Mouse (Mus musculus) neutrophil, adult 5-6 weeks (primary cell): ENCODE results near the gene Srsf4. TPM values are rescaled to one million over a fixed set of nuclear protein-coding genes. Genes with fewer than 3 reads are reported as not detected.

Experiments used
- ATAC-seq: fragments of 151-379, 151-347 bp; 2 replicates; pipeline ENCODE4 v1.8.0; 2017; ENCODE audit warnings: mild to moderate bottlenecking, moderate TSS enrichment; ENCODE audit not compliant: insufficient number of reproducible peaks, poor library complexity, low FRiP score, severe bottlenecking; ENCODE audit errors: extremely low read depth
- total RNA-seq: library from RNA; stranded (forward); fragments of 200-1000 nt; gene quantifications from 2 replicates; pipeline ENCODE4 v1.2.3, GENCODE M21; 2017

The Srsf4 gene
- 65.4 and 66.6 TPM in 2 replicates for total RNA-seq

DNA sequence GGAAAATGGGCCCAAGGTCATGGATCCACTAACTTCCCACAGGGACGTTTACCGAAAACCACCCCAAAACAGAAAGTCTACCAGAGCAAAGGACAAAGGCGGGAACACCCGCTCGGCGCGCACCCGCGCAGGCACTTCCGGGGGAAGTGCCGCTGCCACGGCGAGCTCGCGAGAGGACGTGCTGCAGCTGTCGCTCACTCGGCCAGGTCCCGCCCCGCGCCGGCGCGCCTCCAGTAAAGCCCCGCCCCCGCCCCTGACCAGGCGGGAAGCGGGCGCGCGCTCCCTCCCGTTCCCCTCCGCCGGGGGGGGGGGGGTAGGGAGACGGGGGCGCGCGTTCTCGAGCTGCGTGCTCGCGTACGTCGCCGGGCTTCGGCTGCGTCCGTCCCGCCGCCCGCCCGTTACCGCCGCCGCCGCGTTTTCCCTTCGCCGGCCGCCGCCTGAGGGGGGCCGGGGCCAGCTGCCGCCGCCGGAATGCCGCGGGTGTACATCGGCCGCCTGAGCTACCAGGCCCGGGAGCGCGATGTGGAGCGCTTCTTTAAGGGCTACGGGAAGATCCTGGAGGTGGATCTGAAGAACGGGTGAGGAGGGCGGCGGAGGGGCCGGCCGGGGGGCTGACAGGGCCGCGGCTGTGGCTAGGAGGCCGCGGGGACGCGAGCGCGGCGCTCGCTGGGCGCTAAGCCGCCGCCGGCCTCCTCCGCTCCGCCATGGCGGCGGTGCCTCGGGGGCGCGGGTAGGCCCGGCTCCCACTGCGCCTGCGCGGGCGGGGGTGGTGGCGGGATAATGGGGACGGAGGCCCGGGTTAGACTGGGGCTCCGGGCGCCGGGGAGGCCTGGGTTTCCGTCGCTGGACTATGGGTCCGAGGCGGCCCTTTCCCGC lies at the start of gene Srsf4:
TSS of gene Srsf4 (plus strand) at position 325 of the 876 bp plus-strand sequence.
- peak; percentile 93 for ATAC-seq

DNA sequence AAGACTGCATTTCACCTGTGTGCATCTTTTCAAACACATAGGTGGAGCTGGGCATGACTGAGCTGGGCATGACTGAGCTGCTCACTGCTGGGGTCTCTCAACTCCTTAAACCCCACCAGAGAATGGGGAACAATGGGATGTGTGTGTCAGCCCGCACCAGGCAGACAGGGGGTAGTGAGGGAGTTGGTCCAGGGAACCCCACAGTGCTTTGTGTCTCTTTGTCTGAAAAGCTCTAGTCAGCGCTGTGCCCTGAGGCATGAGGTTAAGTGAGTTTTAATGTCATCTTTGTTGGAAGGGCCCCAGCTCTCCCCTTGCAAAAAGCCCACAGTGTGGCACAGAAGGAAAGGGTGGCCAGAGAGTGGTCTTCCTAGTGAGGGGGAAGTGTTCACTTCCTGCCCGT lies 48.5 kb upstream of the Srsf4 start:
- no peak for ATAC-seq

DNA sequence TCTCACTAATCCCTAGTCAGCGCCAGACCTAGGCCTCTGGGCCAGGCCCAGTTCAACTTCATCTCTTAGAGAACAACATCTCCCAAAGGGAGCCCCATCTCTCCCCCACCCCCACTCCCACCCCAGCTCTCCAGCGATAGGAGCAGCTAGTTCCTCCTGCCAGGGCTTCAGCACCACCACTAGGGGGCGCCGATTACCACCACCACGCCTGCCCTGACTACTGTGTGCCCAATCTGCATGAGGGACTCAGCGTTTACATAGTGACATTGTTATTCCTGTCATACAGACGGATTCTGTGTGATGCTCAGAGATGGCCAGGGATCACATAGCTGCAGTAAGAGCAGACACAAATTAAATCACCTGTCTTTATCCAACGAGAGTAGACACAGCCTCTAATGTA lies 47.6 kb upstream of the Srsf4 start:
- peak; percentile 36; the same call in 1 of the 2 replicates for ATAC-seq

DNA sequence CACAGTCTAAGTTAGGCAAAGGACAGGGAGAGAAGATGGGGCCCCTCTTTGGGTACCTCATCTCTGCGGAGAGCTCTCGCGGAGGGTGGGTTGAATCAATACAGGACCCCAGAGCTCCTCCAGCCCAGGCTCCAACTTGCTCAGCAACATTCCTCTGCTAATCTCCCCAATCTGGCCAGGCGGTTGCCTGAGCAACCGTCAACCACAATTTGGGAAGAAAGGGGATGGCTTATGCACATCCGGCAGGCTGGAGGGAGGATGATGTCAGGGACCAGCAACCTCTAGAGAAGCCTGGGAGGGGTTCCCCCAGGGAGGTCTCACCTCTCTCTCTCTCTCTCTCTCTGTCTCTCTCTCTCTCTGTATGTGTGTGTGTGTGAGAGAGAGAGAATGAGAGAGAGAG lies 46.5 kb upstream of the Srsf4 start:
- no peak for ATAC-seq

DNA sequence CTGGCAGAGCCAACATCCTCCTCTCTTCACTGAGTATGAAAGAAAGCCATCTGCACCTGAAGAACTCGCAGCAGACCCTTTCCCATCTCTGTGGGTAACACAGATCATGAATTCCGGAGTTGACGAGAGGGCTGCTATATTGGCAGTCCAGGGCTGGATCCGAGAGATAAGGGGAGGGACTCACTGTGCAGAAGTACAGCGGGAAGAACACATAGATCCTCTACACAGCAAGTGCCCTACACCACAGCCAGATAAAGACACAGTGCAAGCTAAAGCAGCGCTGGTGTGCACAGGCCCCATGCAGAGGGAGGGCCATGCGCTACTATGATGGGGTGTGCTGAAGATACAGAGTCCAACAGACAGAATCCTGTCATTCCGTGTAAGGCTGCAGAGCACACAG lies 44.3 kb upstream of the Srsf4 start:
- ATAC-seq: no peak

DNA sequence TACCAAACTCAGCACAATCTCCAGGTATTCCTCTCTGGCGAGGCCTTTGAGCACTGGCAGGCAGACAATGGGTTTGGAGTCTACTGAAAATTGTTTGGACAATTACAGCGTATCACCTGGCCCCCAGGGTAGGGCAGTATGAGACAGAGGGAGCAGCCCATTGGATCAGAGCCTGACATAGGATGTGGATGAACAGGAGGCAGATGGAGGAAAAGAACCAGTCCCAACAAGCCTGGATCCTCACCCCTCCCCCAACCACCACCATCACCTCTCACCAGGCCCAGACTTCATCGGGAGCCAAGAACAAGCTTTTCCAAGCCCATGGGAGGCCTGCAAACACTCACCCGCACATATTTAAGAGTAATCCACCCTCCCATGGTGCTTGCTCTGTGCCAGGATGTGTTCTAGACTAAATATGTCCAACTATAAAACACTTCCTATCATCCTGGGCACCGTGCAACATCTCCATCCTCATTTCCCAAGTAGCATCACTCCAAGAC lies 41.8 kb upstream of the Srsf4 start:
- ATAC-seq: no peak

DNA sequence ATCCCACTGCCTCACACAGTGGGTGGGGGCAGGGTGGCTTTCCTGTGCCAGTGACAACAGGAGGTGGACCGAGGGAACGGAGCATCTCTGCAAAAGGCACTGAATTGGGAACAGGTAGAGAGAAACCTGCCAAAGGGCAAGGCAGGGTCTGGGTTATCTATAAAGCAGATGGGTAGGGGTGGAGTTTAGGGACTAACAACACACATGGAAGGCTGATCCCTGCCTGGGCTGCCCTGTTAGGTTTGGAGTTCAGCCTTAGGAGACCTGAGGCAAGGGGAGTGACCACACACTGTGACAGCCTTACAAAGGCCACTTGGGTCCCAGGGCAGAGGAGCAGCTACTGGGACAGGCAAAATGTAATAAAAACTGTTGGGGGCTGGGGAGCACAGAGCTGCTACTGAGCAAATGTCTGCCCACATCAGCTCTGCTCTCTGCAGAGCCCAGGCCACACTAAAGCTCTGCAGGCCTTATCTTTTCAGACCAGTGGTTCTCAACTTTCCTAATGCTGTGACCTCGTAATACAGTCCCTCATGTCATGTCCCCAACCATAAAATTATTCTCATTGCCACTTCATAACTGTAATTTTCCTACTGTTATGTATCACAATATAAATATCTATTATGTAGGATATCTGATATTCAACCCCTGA lies 40.5 kb upstream of the Srsf4 start:
- ATAC-seq: no peak

DNA sequence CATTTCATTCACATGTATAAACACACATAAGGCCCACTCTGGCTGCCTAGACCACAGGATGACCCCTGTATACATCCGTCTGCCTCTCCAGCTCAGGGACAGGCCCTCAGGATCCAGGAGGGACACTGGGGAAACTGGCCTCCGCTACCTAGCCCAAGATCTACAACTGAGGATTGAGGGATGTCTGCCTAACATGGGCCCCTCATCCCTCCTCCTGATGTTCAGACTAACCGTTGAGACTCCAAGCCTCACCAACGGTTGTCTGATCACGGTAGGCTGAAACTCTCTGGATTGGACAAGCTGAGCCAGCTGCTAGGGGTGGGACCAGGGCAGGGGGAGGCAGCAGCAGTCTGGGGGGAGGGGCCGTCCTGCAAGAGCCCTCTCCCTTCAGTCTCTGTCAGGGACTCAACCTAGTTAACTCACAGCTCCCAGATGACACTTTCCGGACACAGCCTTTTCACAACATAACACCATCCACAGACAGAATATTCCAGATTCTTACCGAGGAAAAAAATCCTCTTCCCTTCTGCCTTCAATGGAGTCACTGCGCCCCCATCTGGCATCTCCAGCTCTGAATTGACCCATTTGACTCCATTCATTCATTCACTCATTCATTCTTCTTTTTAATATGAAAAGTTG lies 39.3 kb upstream of the Srsf4 start:
- no peak for ATAC-seq

DNA sequence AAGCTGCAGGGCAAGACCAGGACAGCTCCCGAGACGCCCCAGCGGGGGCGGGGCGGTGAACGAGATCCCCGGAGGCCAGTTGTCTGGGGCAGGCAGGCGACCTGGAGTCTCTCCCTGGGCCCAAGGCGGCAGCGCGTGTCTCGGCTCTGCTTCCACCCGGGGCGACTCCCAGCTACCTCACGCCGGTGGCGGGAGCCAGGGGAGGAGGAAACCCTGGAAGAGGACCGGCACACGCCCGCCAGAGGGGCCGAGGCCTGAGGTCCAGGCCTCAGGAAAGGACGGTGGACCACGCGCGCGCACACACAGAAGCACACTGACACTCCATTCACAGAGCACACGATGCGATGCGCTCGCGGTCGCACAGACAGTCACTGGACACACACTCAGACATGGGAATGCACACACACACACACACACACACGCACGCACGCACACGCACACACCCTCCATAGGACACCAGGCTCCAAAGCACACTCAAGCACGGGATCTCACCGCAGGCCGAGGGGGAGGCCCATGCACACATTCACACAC lies 37.0 kb upstream of the Srsf4 start:
- no peak for ATAC-seq

DNA sequence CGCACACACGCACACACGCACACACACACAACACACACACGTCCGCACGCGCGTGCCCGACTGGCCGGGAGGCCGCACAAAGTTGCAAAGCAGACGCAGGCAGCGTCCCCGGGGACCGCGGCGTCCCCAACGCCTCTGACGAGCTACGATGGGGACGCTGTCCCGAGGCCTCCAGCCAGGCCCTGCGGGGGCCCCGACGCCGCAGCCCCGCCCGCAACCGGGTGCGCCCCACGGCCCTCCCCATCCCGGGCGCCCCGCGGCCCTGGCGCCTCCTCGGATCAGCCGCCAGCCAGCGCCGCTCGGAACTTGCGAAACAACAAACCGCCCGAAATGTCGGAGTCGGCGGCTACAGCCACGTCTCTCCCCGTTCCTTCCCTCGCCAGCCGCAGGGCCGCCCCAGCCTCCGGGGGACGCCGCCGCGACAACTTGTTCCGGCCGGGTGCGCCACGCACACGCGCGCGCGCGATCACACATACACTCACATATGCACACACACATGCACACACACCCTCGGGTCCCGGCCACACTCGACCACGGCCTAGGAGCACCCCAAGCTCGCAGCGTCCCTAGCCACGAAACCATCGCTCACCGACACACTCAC lies 36.4 kb upstream of the Srsf4 start:
- no peak for ATAC-seq

DNA sequence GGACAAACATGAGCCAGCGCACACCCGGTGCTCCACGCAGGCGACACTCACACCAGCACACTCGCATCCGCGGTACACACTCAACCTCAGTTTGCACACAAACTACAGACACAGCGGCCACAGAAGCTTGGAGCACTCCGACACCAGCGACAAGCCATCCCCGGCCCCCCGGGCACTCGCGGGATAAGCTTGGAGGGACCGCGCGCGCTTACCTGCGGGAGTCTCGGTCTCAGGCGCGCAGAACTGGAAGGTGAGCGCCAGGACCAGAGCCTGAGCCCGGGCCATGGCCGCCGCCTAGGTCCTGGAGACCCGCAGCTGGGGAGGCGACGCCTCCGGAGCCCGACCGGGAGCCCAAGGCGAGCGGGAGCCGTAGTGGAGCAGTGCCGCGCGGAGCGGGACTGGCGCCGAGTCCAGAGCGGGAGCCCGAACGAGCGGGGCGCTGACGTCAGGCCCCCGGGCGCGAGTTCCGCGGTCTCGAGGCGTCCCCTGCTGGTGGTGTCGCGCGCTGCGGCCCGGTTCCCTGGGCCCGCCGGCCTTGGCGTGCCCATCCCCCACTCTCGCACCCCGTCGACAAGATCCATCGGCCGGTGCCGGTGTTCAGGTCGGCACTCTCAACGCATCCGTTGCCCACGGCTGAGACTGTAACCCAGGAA lies 35.4 kb upstream of the Srsf4 start, which contains the start of gene Ptpru:
TSS of gene Ptpru (minus strand) at position 417 of the 653 bp plus-strand sequence.
- peak; percentile 64 for ATAC-seq

DNA sequence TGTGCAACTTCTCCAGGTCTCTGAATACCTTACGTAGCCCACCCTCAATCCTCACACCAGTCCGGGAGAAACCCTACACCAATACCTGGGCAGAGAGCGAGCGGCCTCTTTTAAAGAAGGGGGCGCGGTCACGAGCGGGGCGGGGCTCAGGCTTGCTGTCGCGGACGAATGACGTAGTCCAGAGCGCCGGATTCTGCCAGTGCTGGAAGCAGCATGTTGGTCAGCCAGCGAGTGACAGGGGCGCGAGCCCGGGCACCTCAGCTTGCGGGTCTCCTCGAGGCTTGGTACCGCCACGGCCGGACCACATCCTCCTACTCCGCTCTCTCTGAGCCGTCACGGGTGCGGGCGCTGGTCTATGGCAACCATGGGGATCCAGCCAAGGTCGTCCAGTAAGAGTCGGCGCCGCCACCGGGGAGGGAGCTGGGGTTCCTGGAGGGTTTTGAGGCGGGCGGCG lies 30.1 kb upstream of the Srsf4 start, which contains the start of gene Mecr:
TSS of gene Mecr (plus strand) at position 181 of the 454 bp plus-strand sequence.
- ATAC-seq: peak; percentile 88

DNA sequence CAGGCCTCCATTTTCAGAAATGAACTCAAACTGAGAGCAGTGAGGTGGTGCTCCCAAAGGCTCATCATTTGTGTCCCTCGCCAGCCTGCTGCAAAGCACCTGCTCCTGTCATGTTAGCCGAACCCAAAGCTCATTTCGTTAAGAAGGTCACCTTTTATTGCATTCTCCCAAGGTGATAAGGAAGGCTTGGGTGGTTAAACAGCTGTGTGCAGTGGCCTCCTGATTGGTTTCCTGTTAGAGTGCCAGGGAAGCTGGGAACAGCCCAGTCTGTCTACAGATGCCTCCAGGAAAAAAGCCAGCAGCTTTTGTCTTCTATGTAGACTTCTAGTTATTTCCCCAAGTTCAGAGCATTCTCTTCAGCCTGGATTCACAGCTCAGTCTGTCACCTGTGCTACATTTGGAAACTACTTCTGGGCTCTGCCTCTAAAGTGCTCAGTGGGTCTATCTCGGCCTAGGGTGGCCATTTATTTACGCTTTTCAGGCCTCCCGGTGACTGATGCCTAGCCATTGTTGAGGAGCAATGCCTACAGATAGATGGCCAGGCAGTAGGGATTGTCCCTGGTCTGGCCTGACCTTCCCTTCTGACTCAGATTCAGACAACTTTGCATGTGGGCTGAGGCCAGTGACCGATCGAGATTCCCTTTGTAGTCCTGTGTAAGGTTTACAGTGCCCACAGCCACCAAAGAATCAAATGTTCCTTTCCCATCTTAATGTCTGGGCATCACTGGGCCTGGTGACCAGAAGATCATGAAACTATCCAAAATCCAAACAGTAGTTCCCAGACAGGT lies 27.2 kb upstream of the Srsf4 start:
- ATAC-seq: no peak

DNA sequence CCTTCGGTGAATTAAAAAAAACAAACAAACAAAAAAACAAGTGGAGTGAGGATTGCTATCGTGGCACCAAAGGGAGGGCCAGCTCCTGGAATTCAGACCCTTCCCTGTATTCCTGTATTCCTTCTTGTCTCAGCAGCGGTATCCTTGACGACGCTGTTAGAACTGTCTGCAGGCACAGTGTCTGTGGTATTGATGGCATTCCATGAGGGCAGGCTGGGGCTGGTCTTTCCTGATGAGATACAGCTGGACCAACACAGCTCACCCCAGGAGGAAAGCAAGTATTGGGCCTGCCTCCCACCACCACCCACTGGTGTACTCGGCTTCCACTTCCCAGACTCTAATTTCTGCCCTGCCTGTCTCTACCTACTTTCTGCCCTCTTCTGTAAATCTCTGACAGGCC lies 25.3 kb upstream of the Srsf4 start:
- ATAC-seq: no peak

DNA sequence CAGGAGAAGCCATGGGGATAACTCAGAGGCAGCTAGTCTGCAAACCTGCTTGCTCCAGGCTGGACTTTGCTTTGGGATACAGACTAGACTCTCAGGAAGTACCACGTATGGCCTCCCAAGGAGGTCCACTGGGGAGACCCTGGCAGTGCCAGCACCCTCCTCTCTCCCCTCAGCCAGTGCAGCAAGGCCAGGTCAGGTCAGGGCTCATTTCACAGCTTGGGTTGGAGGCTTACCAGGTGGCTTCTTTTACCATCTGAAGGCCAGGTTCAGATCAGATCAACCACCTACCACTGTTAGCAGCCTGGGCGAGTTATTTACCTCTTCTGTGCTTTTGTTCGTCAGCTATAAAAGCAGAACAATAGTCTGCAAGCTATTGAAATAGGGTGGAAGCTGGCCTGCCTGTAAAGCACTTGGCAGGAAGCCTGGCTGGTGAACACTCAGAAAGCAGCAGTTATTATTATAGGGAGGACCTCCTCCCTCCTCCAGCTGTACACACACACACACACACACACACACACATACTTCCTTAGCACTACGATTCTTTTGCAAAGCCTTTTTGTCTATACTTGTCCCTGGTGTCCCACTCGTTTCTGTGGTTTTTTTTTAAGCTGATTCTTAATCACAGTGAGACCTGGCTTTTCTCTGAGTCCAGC lies 23.3 kb upstream of the Srsf4 start:
- ATAC-seq: no peak

DNA sequence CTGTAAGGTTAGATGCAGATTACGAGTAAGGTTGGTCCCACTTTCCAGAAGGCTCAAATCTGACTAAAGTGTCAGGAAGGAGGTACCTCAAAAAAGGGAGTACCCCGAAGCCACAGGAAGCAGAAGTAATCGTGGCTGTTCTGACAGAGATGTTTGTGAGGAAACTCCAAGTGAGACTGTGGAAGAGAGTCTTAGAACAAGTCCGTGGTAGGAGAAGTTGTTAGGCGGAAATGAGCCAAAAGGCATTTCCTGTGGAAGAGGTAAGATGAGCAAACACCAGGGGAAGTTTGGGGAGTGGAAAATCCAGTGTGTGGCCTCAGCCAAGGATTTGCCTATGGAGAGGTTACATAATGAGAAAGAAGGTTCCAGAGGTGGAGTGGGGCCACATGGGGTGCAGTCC lies 18.5 kb upstream of the Srsf4 start:
- ATAC-seq: no peak
